Mouse (Mus musculus): ENCODE measurements at regions not wholly inside any gene's neighbourhood (a gene's known extent, or its start where the extent isn't known, plus 50 kb on each side); places are given as distances from the start of the nearest gene placed in this dataset.

GRCm38 (mm10) chr3:74742123-74742522, 422.7 kb downstream of the Zbbx start:
- no peak for TF ChIP-seq CTCF (IDR thresholded peaks at IDR 0.05; ENCODE audit: borderline replicate concordance, extremely low read depth, insufficient read depth, insufficient read length)
- no peak for TF ChIP-seq POLR2A (IDR thresholded peaks at IDR 0.05; ENCODE audit: borderline replicate concordance, extremely low read depth, insufficient read depth, insufficient read length, poor library complexity, severe bottlenecking)

All from brain, embryonic 14.5 days (tissue).